ENCODE assay signal across 8 mouse cellular contexts in the genomic region with DNA sequence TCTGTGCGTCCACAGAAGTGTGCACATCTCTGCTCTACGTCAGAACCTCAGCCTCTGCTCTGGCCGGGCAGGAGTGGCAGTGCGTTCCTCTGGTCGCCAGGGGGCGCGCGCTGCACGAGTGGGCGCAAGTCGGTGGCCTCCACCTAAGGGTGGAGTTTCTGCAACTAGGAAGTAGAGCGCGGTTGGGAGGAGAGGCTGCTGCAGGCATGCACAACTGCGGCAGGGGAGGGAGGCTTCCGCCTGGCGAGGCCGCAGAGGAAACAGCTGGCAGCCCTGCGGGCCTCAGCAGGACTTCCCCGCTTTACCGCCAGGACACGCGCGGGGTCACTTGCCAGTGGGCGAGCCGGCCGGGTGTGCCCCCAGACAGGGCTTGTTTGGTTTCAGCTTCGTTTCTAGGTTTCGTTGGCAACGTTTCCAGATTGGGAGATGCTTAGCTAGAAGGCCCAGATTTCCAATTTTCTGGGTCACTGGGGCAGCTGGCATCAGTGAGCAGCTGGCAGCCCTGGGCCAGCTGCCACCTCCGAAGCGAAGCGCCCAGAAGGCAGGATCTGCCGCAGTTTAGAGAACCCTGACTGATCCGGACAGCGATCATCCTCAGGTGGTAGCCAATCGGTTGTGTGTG. TPM values are rescaled to one million over a fixed set of nuclear protein-coding genes. Genes with fewer than 3 reads are reported as not detected.
DNase-seq lines count a peak whose midpoint lies in the region; ATAC-seq lines count a peak whose summit lies in the region.

No protein-coding gene starts in this region.

- intact Hi-C loops in left cerebral cortex, postnatal 14 days (cut with DNase I) = no loop called here

- peaks cover 6% of the 10 kb centered on the region; the same call in 1 of the 2 replicates for H3K36me3 ChIP-seq in intestine, embryonic 15.5 days

- H3K27ac ChIP-seq in intestine, embryonic 15.5 days = peak overlapping the region; percentile 73

- peaks cover 3% of the 10 kb centered on the region; the same call in 1 of the 2 replicates for H3K4me1 ChIP-seq in intestine, embryonic 15.5 days (replicated peaks)

- H3K9me3 ChIP-seq in intestine, embryonic 15.5 days = no peaks in the 10 kb centered on the region

- 7% methylated on average over 36 of the region's 36 CpGs for WGBS in intestine, embryonic 15.5 days

- peak; percentile 95 for ATAC-seq in intestine, embryonic 15.5 days
- peak; percentile 96 for ATAC-seq in megakaryocyte-erythroid progenitor cell, adult 5-6 weeks (replicated peaks; ENCODE audit: low FRiP score, low TSS enrichment, poor library complexity, severe bottlenecking)

- peak overlapping the region; percentile 92 for H3K4me2 ChIP-seq in intestine, embryonic 15.5 days (replicated peaks)

- no peaks in the 10 kb centered on the region for H3K27me3 ChIP-seq in intestine, embryonic 15.5 days (replicated peaks)

- peak overlapping the region; percentile 56 for H3K4me3 ChIP-seq in intestine, embryonic 15.5 days (replicated peaks)

- DNase-seq in adrenal gland, adult 2 months = peak; percentile 98
- peak; percentile 91 for DNase-seq in embryo, embryonic 11 days
- peak; percentile 90 for DNase-seq in gastrocnemius, postnatal 25 days
- DNase-seq in left cerebral cortex, postnatal 14 days (ENCODE audit: low spot score in 2 of 2) = peak; percentile 92 to 93
- peak; percentile 89 for DNase-seq in right cerebral cortex, postnatal 14 days
- peak; percentile 94 for DNase-seq in urinary bladder, postnatal 25 days (ENCODE audit: low spot score)

- H3K9ac ChIP-seq in intestine, embryonic 15.5 days = peak overlapping the region; percentile 62

RNA-seq across cellular contexts. Expression of a gene that starts 22.1 kb away (rescaled TPM):
- total RNA-seq in adrenal gland, adult 2 months (2021) = 10 to 100 TPM; 67.0 to 92.3 TPM
- polyA plus RNA-seq in adrenal gland, adult 2 months (2012; rRNA removed) = 33.5 and 44.6 TPM in 2 replicates
- total RNA-seq in gastrocnemius, postnatal 25 days (2021) = 1 to 10 TPM; 7.9 to 8.1 TPM
- polyA plus RNA-seq in intestine, embryonic 15.5 days (2015; fragmentation: Nextera tagmentation; extraction: Ambion mirVana) = 77.5 and 77.7 TPM in 2 replicates
- total RNA-seq in left cerebral cortex, postnatal 14 days (2021) = 10 to 100 TPM; 24.8 to 25.1 TPM
- 21.3 and 22.7 TPM in 2 replicates for total RNA-seq in megakaryocyte-erythroid progenitor cell, adult 5-6 weeks (2014; fragmentation: Nextera tagmentation)
- 38.9 and 41.3 TPM in 2 replicates for total RNA-seq in megakaryocyte-erythroid progenitor cell, adult 5-6 weeks (2017)

RNA-seq across cellular contexts. Expression of a gene that starts 28.7 kb away (rescaled TPM):
- total RNA-seq in adrenal gland, adult 2 months (2021) = 10 to 100 TPM; 27.8 to 41.3 TPM
- 187 and 230 TPM in 2 replicates for polyA plus RNA-seq in adrenal gland, adult 2 months (2012; rRNA removed)
- 1 to 10 TPM; 4.2 to 5.8 TPM for total RNA-seq in gastrocnemius, postnatal 25 days (2021)
- polyA plus RNA-seq in intestine, embryonic 15.5 days (2015; fragmentation: Nextera tagmentation; extraction: Ambion mirVana) = 89.8 and 100 TPM in 2 replicates
- total RNA-seq in left cerebral cortex, postnatal 14 days (2021) = 1 to 10 TPM; 5.1 to 5.9 TPM
- total RNA-seq in megakaryocyte-erythroid progenitor cell, adult 5-6 weeks (2014; fragmentation: Nextera tagmentation) = 189 and 199 TPM in 2 replicates
- total RNA-seq in megakaryocyte-erythroid progenitor cell, adult 5-6 weeks (2017) = 144 and 195 TPM in 2 replicates

Comparison
In these comparisons a context has a peak if more than half of its experiments do, and no peak if none do; other contexts are left out.
1. Peak in every context shown above with its lines: DNase-seq, ATAC-seq, H3K4me3 ChIP-seq and H3K27ac ChIP-seq.
2. RNA of a gene that starts 28.7 kb away (total RNA-seq): 144 to 199 TPM in megakaryocyte-erythroid progenitor cell, adult 5-6 weeks and 27.8 to 41.3 TPM in adrenal gland, adult 2 months; 5.1 to 5.9 TPM in left cerebral cortex, postnatal 14 days and 4.2 to 5.8 TPM in gastrocnemius, postnatal 25 days; every median in the first group is over 4 times any median in the second.